Mouse (Mus musculus) adrenal gland (tissue): ENCODE measurements around the gene Slamf1.

ENCODE experiments used
- intact Hi-C: fragments of 180-260 bp; cut with DNase I; formaldehyde crosslinking; loops from one replicate; pipeline ENCODE4 v1.15.1; 2025
- long read RNA-seq, 2 experiments: library from polyadenylated mRNA; unstranded; transcript quantifications; one replicate each; pipeline ENCODE4 v2.0.0; 2020; ENCODE audit warnings: borderline replicate concordance in 1 of 2; ENCODE audit not compliant: insufficient replicate concordance in 1 of 2

Gene Slamf1
- long read RNA-seq, experiment 1, result 0 reads
- long read RNA-seq, experiment 2, result 0 reads

GRCm38 (mm10) chr1:171766898-171767297, at the start of gene Slamf1:
TSS of gene Slamf1 (plus strand) at chr1:171767127.
- intact Hi-C loops, result no loop called here

GRCm38 (mm10) chr1:171731195-171731594, 35.7 kb upstream of the Slamf1 start:
- intact Hi-C loops, result no loop called here

GRCm38 (mm10) chr1:171734898-171735297, 32.0 kb upstream of the Slamf1 start:
- intact Hi-C loops, result no loop called here

GRCm38 (mm10) chr1:171748127-171748969, 18.6 kb upstream of the Slamf1 start:
- intact Hi-C loops, result no loop called here

GRCm38 (mm10) chr1:171761853-171762448, 5.0 kb upstream of the Slamf1 start:
- intact Hi-C loops, result no loop called here

- intact Hi-C loops, result no loop called here
Observed at GRCm38 (mm10) chr1:171770996-171771395, 4.1 kb downstream of the Slamf1 start.

- intact Hi-C loops, result no loop called here
Observed at GRCm38 (mm10) chr1:171772121-171772735, 5.3 kb downstream of the Slamf1 start.

GRCm38 (mm10) chr1:171773232-171773989, 6.5 kb downstream of the Slamf1 start:
- intact Hi-C loops, result no loop called here

- intact Hi-C loops, result no loop called here
Observed at GRCm38 (mm10) chr1:171774266-171774665, 7.3 kb downstream of the Slamf1 start.

GRCm38 (mm10) chr1:171774678-171775077, 7.8 kb downstream of the Slamf1 start:
- intact Hi-C loops, result no loop called here

- intact Hi-C loops, result no loop called here
Observed at GRCm38 (mm10) chr1:171775781-171776180, 8.9 kb downstream of the Slamf1 start.

- intact Hi-C loops, result no loop called here
Observed at GRCm38 (mm10) chr1:171777026-171777425, 10.1 kb downstream of the Slamf1 start.

GRCm38 (mm10) chr1:171782287-171782915, 15.5 kb downstream of the Slamf1 start:
- intact Hi-C loops, result no loop called here

GRCm38 (mm10) chr1:171785871-171786270, 18.9 kb downstream of the Slamf1 start:
- intact Hi-C loops, result no loop called here

- intact Hi-C loops, result no loop called here
Observed at GRCm38 (mm10) chr1:171787281-171788015, 20.5 kb downstream of the Slamf1 start.

- intact Hi-C loops, result no loop called here
Observed at GRCm38 (mm10) chr1:171788461-171789283, 21.7 kb downstream of the Slamf1 start.

GRCm38 (mm10) chr1:171789407-171789806, 22.5 kb downstream of the Slamf1 start:
- intact Hi-C loops, result no loop called here

- intact Hi-C loops, result no loop called here
Observed at GRCm38 (mm10) chr1:171791491-171791890, 24.6 kb downstream of the Slamf1 start.

GRCm38 (mm10) chr1:171796185-171796584, 29.3 kb downstream of the Slamf1 start:
- intact Hi-C loops, result no loop called here
